Mouse (Mus musculus) kidney, adult 2 months (tissue): Measurements from ENCODE around the gene Cacna2d1. TPM values are rescaled to one million over a fixed set of nuclear protein-coding genes. Genes with fewer than 3 reads are reported as not detected.

ENCODE experiments used
- DNase-seq: peaks from one replicate; pipeline ENCODE4 v3.0.0; 2021
- H3K27ac ChIP-seq: fragments of 200-500 bp; 2 replicates; pipeline ENCODE4 v1.5.1; 2012; ENCODE audit warnings: low read depth, low read length, control low read depth, inconsistent platforms; ENCODE audit not compliant: insufficient read depth
- H3K27me3 ChIP-seq: fragments of 200-500 bp; replicated peaks from 2 replicates; pipeline ENCODE4 v1.6.1; 2012; ENCODE audit warnings: mild to moderate bottlenecking, moderate library complexity, low read length, inconsistent platforms; ENCODE audit not compliant: control insufficient read depth, insufficient read depth
- H3K36me3 ChIP-seq: fragments of 200-500 bp; 2 replicates; pipeline ENCODE4 v1.6.1; 2012; ENCODE audit warnings: mild to moderate bottlenecking, moderate library complexity, low read length, inconsistent platforms; ENCODE audit not compliant: control insufficient read depth, insufficient read depth
- H3K4me1 ChIP-seq: fragments of 200-500 bp; 2 replicates; pipeline ENCODE4 v1.6.1; 2011; ENCODE audit warnings: low read length; ENCODE audit not compliant: control insufficient read depth, insufficient read depth
- H3K4me3 ChIP-seq: fragments of 200-500 bp; 2 replicates; pipeline ENCODE4 v1.5.1; 2011; ENCODE audit warnings: mild to moderate bottlenecking, low read depth, low read length, control low read depth; ENCODE audit not compliant: insufficient read depth
- CTCF ChIP-seq: fragments of 200-500 bp; conservative IDR thresholded peaks from 2 replicates; pipeline ENCODE4 v1.5.1; 2011; ENCODE audit warnings: low read depth, mild to moderate bottlenecking, control low read depth, low read length, moderate library complexity, mixed read lengths; ENCODE audit not compliant: insufficient read depth, insufficient read length
- POLR2A ChIP-seq: fragments of 200-500 bp; IDR thresholded peaks from one replicate; pipeline ENCODE4 v1.6.1; 2011; ENCODE audit warnings: low read depth, low read length, control low read depth
- WGBS: fragments of 180-500 bp; shearing (Covaris S2); methylation state at CpG from one replicate; pipeline ENCODE4 v1.1.7; 2018; 5-methylcytosine and 5-hydroxymethylcytosine counted together
- polyA plus RNA-seq: library from polyadenylated mRNA; depleted of rRNA; stranded (reverse); fragments of >200 nt; gene quantifications from 2 replicates; pipeline ENCODE4 v1.2.3, GENCODE M21; 2012

Cacna2d1 gene
- polyA plus RNA-seq, 1 experiment: 1.8 TPM

DNA sequence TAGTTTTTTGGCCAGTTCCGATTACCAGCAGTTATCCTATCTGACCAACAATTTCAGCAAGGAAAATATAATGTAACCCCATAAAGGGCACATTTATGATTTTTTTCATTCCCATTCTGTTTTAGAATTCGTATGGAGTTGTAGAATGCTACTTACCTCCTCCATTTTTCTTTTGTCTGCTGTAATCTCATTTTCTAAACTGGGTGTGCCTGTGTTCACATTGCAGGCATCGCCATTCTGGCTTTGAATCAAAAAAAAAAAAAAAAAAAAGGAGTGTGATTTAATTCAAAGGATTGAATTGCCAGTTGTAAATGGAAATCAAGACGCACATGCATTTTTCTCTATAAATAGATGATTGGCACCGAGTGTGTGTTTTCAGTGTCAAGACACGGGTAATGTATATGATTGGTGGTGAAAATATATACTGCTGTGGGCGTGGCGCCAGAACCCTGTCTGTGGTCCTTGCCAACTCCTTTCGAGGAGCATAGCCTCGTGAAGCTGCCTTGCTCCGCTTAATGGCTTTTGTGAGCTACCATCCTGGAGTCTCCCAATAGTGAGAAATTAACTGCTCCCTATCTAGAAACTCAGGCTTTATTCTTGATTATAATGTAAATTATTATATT lies 158.7 kb downstream of the Cacna2d1 start:
- H3K27me3 ChIP-seq: no peaks in the 10 kb centered on the region
- H3K4me3 ChIP-seq: no peak overlapping the region
- no peak overlapping the region for H3K27ac ChIP-seq
- H3K36me3 ChIP-seq: no peaks in the 10 kb centered on the region
- DNase-seq: no peak
- TF ChIP-seq CTCF (no peak), POLR2A (no peak)
- no peaks in the 10 kb centered on the region for H3K4me1 ChIP-seq
- WGBS: 87% methylated on average over 11 of the region's 11 CpGs

DNA sequence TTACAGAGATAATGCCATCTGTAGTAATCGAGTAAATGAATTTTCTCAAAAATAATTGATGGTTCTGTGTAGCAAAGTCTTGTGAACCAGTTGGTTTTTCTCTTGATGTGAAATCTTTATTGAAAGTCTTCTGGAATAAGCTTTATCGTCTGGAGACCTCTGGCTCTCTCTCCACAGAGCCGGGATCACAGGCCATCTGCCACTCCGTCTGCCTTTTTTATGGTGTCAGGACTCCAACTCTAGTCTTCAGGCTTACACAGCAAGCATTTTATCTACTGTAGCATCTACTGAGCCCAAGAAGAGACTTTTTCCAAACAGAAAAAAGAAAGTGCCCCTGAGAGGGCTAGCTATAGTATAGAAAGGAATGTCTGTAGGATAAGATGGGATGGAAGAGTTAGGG lies 160.9 kb downstream of the Cacna2d1 start:
- H3K4me1 ChIP-seq: no peaks in the 10 kb centered on the region
- 63% methylated on average over 4 of the region's 4 CpGs for WGBS
- TF ChIP-seq POLR2A (no peak), CTCF (no peak)
- H3K36me3 ChIP-seq: no peaks in the 10 kb centered on the region
- no peak for DNase-seq
- H3K27me3 ChIP-seq: no peaks in the 10 kb centered on the region
- no peak overlapping the region for H3K27ac ChIP-seq
- H3K4me3 ChIP-seq: no peak overlapping the region

DNA sequence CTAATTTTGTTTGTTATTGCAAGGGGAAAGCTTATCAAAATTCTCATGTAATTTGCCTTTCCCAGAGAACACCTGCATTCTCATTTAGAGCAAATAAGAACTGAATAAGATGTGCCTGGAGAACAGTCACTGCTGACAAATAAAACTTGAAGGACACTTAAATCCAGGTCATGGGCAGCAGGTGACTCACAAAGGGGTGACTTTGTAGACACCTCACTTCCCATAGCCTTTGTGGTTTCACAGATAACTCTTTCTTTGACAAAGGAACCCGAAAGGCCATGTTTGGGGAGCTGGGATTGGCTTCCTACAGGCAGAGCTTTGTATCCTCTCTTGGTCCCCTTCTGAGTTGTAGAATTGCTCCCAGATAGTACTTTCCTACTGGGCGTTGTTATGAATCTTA lies 164.3 kb downstream of the Cacna2d1 start:
- H3K27ac ChIP-seq: no peak overlapping the region
- H3K4me3 ChIP-seq: no peak overlapping the region
- TF ChIP-seq CTCF (no peak), POLR2A (no peak)
- no peaks in the 10 kb centered on the region for H3K4me1 ChIP-seq
- H3K36me3 ChIP-seq: no peaks in the 10 kb centered on the region
- no peak for DNase-seq
- 91% methylated on average over 2 of the region's 2 CpGs for WGBS
- H3K27me3 ChIP-seq: no peaks in the 10 kb centered on the region; the same call in 1 of the 2 replicates

DNA sequence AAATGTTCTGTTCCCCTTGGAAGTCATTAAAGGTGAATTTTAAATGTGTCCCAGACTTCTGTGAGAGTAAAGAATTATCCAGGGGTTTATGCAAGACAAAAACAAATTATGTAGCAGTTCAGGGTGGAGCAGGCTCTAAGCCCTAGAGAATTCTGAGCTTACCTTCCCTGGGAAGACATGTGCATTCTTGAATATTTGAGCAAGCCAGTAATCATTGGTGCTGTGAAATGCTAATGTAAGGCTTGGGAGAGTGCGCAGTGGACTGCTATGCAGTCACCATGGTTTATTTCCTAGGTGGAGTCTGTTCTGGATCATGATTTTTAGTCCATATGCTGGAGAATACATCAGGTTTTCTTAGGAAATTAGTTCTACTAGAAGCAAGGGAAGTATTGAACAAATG lies 167.3 kb downstream of the Cacna2d1 start:
- DNase-seq: no peak
- TF ChIP-seq POLR2A (no peak), CTCF (no peak)
- no peak overlapping the region for H3K27ac ChIP-seq
- H3K27me3 ChIP-seq: no peaks in the 10 kb centered on the region; the same call in 1 of the 2 replicates
- no peaks in the 10 kb centered on the region for H3K36me3 ChIP-seq
- H3K4me1 ChIP-seq: no peaks in the 10 kb centered on the region
- H3K4me3 ChIP-seq: no peak overlapping the region
- WGBS: 89% methylated on average over 1 of the region's 1 CpGs

DNA sequence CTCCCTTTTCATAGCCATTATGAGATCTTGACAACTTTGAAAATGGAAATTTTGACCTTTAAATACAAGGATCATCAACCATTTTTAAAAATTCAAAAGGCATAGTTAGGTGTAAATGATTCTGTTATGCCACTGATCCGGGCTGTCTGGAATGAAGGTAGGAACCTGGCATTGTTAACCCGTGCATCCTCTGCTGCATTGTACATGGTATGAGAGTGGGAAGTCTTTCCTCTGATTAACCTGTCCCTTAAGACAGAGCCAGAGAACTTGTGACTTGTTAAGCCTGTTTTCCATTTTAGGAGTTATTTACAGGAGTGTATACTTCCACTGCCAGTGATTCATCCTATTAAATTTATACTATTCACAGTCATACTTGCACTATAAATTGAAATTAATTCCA lies 171.2 kb downstream of the Cacna2d1 start:
- Histone ChIP-seq H3K36me3 (no peaks in the 10 kb centered on the region), H3K27ac (no peak overlapping the region), H3K4me1 (no peaks in the 10 kb centered on the region), H3K27me3 (no peaks in the 10 kb centered on the region; the same call in 1 of the 2 replicates), H3K4me3 (no peak overlapping the region)
- no peak for DNase-seq
- WGBS: 78% methylated on average over 2 of the region's 2 CpGs
- no peak for TF ChIP-seq CTCF
- no peak for TF ChIP-seq POLR2A

DNA sequence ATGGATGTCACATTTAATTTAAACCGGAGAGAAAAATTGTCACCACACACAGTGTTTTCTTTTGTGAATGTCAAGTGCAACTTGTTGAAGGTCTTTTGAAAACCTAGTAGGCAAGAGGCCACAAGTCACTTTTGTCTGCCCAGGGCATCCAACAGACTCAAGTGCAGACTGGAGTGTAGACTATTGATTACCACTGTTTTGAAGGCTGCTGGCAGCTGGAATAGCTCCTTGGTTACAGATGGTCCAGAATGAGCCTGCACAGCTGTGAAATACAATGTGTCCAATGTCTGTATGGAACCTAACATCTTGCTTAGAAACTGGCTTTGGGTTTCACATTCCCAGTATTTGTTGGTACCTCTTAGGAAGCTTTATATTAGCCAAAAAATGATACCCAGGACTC lies 176.2 kb downstream of the Cacna2d1 start:
- Histone ChIP-seq H3K4me3 (no peak overlapping the region), H3K27ac (no peak overlapping the region), H3K27me3 (no peaks in the 10 kb centered on the region; the same call in 1 of the 2 replicates), H3K4me1 (no peaks in the 10 kb centered on the region), H3K36me3 (no peaks in the 10 kb centered on the region)
- WGBS: 49% methylated on average over 1 of the region's 1 CpGs
- DNase-seq: no peak
- TF ChIP-seq POLR2A (no peak), CTCF (no peak)

DNA sequence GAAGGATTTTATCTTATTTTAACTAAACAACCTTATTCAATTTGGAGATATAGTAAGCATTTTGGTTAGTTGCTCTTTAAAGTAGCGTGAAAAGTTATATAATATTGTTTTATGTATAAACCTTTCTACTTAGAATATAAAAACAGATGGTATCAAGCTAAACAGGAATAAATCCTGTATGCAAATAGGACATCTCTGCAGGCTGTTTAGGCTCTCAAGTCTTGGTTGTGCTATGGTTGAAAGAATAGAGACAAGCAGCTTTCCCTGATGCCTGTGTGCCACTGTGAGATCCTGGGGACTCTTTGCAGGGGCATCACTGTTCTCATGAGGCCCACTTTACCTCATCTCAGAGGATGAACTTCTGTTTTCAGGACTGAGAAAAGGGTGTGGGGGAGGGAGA lies 179.4 kb downstream of the Cacna2d1 start:
- 84% methylated on average over 1 of the region's 1 CpGs for WGBS
- Histone ChIP-seq H3K36me3 (no peaks in the 10 kb centered on the region), H3K27me3 (no peaks in the 10 kb centered on the region; the same call in 1 of the 2 replicates), H3K4me3 (no peak overlapping the region), H3K4me1 (no peaks in the 10 kb centered on the region), H3K27ac (no peak overlapping the region)
- TF ChIP-seq POLR2A (no peak), CTCF (no peak)
- DNase-seq: no peak

DNA sequence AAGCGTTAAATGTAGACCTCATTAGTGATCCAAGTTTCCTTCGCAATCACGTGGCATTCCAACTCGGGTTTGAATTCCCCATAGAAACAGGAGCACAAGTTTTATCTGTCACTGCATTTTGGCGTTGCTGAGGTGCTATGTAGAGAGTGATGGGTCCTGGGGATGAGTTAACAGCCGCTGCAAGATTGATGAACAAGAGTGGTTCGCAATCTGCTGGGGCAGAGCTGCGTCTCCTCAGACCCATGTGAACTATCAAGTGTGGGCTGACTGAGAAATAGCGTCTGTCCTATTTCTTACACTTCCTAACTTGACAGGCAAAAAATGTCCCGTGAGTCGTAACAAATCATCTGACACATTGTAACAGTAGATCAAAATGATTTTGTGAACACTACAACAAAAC lies 186.8 kb downstream of the Cacna2d1 start:
- H3K4me3 ChIP-seq: no peak overlapping the region
- DNase-seq: no peak
- no peak overlapping the region for H3K27ac ChIP-seq
- WGBS: 44% methylated on average over 11 of the region's 11 CpGs
- no peaks in the 10 kb centered on the region for H3K27me3 ChIP-seq
- H3K36me3 ChIP-seq: no peaks in the 10 kb centered on the region
- no peaks in the 10 kb centered on the region for H3K4me1 ChIP-seq
- TF ChIP-seq CTCF (no peak), POLR2A (no peak)
